Mouse (Mus musculus): ENCODE measurements at regions not wholly inside any gene's neighbourhood (a gene's known extent, or its start where the extent isn't known, plus 50 kb on each side); places are given as distances from the start of the nearest gene placed in this dataset.

DNA sequence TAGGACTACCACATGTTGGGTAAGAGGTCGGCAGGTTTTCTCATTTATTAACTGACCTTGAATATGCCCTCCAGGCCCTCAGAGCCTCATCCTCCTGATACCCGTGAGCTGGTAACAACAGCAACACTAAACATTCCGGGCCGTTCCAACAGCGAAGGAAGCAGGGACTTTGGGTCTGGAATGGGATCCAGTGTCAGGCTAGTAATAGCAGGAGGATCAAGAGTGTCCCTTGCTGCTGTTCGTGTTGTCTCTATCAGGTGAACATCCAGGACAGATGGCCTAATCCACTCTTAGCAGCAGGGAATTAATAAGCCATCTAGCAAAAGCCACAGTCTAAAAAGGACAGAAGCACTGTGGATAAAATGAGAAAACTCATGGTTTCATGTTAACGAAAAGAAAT is 106.7 kb downstream of the Cpeb2 start:
- 95% methylated on average over 7 of the region's 7 CpGs for whole genome bisulfite sequencing (ENCODE audit: missing documents)
- no peak overlapping the region for H3K27ac ChIP-seq
- no peaks in the 10 kb centered on the region for H3K79me2 ChIP-seq (ENCODE audit: inconsistent target)
- H3K4me3 ChIP-seq (ENCODE audit: inconsistent target) = no peak overlapping the region
- H3K36me3 ChIP-seq (ENCODE audit: inconsistent target) = no peaks in the 10 kb centered on the region

DNA sequence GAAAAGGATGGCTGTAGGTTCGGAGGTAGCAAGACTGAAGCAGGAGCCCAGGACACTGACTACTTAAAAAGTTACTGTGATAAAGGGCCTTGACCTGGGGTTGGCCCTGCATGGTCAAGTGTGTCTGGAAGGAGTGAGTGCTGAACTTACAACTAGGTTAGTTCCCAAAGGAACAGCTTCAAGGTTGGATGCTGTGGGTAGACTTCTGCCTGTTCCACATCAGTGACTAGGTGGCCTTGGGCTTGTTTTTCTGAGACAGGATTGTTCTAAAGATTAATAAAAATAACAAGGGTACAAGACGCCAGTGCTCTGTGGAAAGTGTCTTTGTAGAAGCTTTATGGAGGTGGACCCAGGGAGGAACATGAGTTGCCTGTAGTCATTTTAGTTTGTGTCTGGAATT is 108.5 kb downstream of the Cpeb2 start:
- WGBS (ENCODE audit: missing documents) = 100% methylated on average over 2 of the region's 2 CpGs
- H3K27ac ChIP-seq = no peak overlapping the region
- H3K36me3 ChIP-seq (ENCODE audit: inconsistent target) = no peaks in the 10 kb centered on the region
- H3K79me2 ChIP-seq (ENCODE audit: inconsistent target) = no peaks in the 10 kb centered on the region
- H3K4me3 ChIP-seq (ENCODE audit: inconsistent target) = no peak overlapping the region

DNA sequence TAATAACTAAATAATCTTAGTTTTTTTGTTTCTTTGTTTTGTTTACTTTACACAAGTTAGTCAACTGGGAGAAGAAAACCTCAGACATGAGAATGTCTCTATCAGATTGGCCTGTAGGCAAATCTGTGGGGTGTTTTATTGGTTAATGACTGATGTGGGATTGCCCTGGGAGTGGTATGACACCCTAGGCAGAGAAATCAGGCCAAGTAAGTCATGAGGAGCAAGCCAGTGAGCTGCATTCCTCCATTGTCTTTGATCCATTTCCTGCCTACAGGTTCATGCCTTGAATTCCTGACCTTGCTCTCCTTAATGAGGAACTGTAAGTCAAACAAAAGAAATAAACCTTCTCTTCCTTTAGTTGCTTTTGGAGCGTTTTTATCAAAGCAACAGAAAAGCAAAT is 111.5 kb downstream of the Cpeb2 start:
- WGBS (ENCODE audit: missing documents) = 100% methylated on average over 1 of the region's 1 CpGs

DNA sequence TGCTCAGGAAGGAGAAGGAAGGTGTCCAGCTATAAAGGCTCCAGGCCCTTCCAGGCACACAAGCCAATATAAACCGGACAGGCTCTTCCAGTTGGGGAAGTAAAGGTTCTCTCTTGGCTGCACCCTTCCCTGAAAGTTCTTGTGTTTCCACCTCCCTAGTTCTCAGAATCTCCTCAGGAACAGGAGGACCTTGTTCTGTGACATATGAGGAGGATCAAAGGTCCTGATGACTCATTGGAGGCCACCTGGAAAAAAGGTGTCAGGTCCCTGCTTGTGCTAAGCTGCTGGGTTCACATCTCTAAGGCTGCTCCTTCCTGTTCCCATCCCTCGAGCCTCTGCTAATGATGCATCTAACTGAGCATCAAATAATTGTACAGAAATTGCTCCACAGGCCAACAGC is 118.0 kb downstream of the Cpeb2 start:
- Histone ChIP-seq H3K36me3 (ENCODE audit: inconsistent target) (no peaks in the 10 kb centered on the region), H3K27ac (no peak overlapping the region), H3K4me3 (ENCODE audit: inconsistent target) (no peak overlapping the region), H3K79me2 (ENCODE audit: inconsistent target) (no peaks in the 10 kb centered on the region)
- 75% methylated on average over 2 of the region's 2 CpGs for WGBS (ENCODE audit: missing documents)

More for the DNA sequence above, 111.5 kb downstream of the Cpeb2 start:
- H3K27ac ChIP-seq = no peak overlapping the region
- H3K79me2 ChIP-seq (ENCODE audit: inconsistent target) = no peaks in the 10 kb centered on the region
- H3K4me3 ChIP-seq (ENCODE audit: inconsistent target) = no peak overlapping the region
- H3K36me3 ChIP-seq (ENCODE audit: inconsistent target) = no peaks in the 10 kb centered on the region

DNA sequence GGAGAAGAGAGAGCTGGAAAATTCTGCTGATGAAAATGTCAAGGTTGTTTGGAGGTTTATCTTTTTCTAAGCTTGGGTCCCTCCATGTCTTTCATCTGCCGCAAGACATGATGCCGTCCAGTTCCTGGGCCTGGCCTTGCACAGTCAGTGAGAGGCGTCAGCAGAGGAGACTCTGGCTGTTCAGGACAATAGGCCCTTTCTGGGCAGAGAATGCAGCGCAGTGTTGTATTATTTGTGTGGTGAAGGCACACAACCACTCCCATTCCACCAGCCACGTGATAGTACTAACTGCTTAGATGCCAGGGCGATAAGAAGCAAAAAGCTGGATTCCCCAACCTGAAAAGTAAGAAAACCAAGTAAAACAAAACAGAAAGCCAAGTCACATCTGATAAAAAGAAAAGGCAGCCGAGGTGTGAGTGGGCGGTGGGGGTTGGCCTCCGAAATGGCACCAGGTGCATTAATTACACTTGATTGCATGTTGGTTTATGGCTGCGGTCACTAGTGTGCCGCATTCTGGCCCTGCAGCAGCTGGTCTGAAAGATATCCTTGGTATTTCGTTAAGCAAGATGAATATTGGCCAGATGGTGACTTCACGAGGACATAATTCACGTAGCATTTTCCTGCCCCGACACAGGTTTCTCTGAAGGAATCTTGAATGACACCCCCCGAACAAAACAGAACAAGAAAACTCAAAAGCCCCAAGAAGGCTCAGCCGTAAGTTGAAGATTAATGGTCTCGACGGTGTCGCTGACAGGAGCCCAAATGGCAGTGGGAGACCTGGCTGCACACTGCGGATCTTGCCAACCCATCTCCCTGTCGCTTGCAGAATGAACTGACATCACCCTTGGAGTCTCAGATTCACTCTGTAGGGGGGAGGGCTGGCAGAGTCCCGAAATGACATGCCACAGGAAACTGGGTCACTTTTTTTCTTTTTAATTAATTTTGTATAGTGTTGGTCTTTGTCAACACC is 120.3 kb downstream of the Cpeb2 start:
- H3K36me3 ChIP-seq (ENCODE audit: inconsistent target) = no peaks in the 10 kb centered on the region
- no peaks in the 10 kb centered on the region for H3K79me2 ChIP-seq (ENCODE audit: inconsistent target)
- 93% methylated on average over 22 of the region's 23 CpGs for WGBS (ENCODE audit: missing documents)
- no peak overlapping the region for H3K4me3 ChIP-seq (ENCODE audit: inconsistent target)
- H3K27ac ChIP-seq = no peak overlapping the region

DNA sequence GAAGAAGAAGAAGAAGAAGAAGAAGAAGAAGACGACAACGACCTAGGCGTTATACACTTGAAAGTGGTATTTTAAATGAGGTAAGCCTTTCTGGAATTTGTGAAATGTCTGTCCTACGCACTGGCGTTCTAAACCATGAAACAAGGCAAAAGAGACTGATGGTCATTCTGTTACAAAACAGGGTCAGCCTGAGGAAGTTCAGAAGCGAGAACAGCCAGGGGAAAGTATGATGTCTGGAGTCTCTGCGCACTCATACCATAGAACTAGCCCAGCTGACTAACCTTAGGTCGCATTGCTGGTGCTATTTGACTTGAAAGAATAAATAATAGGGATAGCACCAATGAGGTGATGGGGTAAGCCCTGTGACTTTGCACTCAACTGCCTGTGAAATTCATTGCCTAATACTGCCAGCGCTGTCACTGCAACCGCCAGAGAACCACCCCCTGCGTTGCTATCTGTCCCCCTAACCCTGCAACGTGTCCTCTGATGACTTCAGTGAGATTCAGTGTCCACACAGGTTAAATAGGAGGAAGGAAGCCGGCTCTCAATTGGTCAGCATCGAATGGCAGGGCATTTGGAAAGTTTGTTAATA is 121.5 kb downstream of the Cpeb2 start:
- WGBS (ENCODE audit: missing documents) = 31% methylated on average over 14 of the region's 14 CpGs
- peak overlapping the region; percentile 34 for H3K4me3 ChIP-seq (ENCODE audit: inconsistent target)
- H3K79me2 ChIP-seq (ENCODE audit: inconsistent target) = no peaks in the 10 kb centered on the region
- H3K36me3 ChIP-seq (ENCODE audit: inconsistent target) = no peaks in the 10 kb centered on the region
- H3K27ac ChIP-seq = peak overlapping the region; percentile 45; the same call in 1 of the 2 replicates

DNA sequence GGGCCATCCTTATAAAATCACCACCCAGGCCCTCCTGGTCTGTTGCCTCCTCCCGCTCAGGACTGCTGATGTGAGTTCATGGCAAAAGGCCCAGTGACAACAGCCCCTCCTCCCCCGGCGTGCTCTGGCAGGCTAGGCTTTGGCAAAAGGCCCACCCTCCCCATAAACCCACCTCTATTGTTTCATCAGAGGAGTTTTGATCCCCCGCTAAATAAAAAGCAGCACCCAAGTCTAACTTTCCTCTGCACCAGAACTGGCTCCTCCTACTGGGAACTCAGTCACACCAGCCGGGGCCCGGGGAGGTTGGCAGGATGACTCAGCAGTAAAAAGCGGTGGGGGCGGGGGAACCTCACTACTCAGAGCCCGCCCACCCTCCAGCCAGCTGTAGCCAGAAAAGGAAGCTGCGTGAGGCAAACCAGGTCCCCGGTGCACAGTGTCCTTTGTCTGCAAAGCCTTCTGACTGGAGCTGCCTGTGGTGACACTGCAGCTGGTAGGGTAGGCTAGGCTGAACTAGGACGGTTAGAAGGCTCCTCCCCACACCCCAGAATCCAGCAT is 122.1 kb downstream of the Cpeb2 start:
- WGBS (ENCODE audit: missing documents) = 2% methylated on average over 12 of the region's 12 CpGs
- peak overlapping the region; percentile 45 for H3K27ac ChIP-seq
- peak overlapping the region; percentile 34 for H3K4me3 ChIP-seq (ENCODE audit: inconsistent target)
- H3K36me3 ChIP-seq (ENCODE audit: inconsistent target) = no peaks in the 10 kb centered on the region
- H3K79me2 ChIP-seq (ENCODE audit: inconsistent target) = no peaks in the 10 kb centered on the region

DNA sequence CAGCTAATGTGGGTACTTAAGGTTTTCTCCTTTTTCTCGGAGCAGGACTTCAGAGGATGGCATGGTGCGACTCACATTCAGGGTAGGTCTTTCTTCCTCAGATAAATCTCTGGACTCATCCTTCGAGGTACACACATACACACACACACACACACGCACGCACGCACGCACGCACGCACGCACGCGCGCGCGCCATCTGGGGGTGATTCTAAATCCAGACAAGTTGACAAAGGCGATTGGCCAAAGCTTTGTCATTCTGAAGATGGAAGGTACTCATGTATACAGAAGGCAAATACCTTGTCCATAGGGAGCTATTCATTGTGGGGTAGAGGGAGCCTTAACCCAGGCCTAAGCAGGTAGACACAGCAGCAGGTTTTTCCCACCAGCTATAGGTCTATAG is 122.9 kb downstream of the Cpeb2 start:
- no peaks in the 10 kb centered on the region for H3K36me3 ChIP-seq (ENCODE audit: inconsistent target)
- no peak overlapping the region for H3K4me3 ChIP-seq (ENCODE audit: inconsistent target)
- H3K27ac ChIP-seq = peak overlapping the region; percentile 45; the same call in 1 of the 2 replicates
- 86% methylated on average over 16 of the region's 16 CpGs for WGBS (ENCODE audit: missing documents)
- no peaks in the 10 kb centered on the region for H3K79me2 ChIP-seq (ENCODE audit: inconsistent target)

DNA sequence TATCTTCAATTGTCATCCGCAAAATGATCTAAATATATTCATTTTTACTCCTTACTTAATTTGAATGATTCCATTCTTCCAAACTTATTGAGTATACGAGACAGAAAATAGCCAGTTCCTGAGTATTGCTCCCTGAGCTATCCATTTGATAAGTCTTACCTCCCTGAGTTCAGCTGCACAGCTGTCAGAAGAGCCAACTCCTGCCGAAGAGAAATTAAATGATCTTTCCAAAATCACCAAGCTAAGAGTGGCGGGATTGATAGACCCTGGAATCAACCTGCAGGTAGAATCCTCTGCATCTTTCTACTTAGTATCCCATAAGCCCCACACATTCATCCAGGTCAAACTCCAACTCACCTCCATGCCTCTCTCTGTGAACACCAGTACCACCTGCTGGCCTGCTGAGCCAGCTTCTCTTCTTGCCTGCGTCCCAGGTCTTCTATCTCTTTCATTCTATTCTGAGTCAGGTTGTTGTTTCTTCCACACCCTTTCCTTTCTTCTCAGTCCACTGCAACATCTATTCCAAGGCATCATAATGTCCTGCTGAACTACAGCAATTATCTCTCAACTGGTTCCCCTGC is 124.2 kb downstream of the Cpeb2 start:
- 90% methylated on average over 5 of the region's 5 CpGs for WGBS (ENCODE audit: missing documents)
- Histone ChIP-seq H3K79me2 (ENCODE audit: inconsistent target) (no peaks in the 10 kb centered on the region), H3K4me3 (ENCODE audit: inconsistent target) (no peak overlapping the region), H3K27ac (no peak overlapping the region), H3K36me3 (ENCODE audit: inconsistent target) (no peaks in the 10 kb centered on the region)

DNA sequence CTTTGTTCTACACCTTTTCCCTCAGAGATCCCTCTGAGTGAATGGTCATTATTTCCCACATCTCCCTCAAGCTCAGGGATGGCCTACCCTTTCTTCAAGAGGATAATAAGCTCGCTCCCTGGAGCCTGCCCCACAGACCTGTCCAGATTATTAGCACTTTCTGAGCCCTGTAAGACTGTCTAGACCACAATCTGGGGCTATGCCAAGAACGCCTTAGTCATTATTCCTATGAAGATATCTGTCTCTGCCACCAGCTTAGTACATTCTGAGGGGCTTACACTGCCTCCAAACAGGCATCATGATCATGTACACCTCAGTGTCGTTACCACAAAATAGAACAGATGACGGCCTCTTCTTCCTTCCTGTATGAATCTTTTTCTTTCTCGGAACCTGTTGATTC is 124.9 kb downstream of the Cpeb2 start:
- 79% methylated on average over 5 of the region's 5 CpGs for WGBS (ENCODE audit: missing documents)
- Histone ChIP-seq H3K36me3 (ENCODE audit: inconsistent target) (no peaks in the 10 kb centered on the region), H3K4me3 (ENCODE audit: inconsistent target) (no peak overlapping the region), H3K79me2 (ENCODE audit: inconsistent target) (no peaks in the 10 kb centered on the region), H3K27ac (no peak overlapping the region)

DNA sequence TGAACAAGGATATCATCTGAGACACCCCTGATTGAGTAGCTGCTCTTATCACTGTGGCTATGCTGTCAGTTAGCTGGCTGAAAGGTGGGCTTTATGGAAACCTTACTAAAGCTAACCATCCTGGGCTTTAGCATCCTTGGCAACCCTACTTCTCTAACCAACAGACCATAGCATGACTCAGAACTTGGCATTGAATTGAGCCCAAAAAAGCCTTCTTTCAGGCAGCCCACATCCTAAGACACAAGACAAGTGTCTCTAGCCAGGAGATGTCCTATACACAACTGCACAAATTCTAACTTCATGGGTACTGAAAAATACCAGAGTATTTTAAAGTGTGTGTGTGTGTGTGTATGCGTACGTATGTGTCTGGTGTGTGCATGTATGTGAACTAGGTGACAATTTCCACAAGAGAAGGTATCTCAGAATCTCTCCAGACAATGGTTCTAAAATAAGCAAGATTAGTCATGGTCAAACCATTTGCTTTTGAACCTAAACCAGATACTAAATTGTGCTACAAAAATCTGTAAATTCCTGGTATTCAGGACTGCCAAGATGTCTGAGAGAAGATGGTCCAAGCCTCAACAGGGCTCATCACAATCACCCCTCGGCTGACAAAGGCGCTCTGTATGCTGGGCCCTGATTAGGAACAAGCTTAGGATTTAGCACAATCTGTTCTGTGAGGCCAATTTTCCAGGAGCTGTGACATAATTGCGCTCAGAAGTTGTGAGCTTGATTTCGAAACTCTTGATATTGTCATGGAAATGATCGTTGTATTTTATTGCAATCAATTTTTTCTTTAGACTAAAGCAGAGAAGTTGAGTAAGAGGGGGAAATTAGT is 126.2 kb downstream of the Cpeb2 start:
- Histone ChIP-seq H3K27ac (no peak overlapping the region), H3K4me3 (ENCODE audit: inconsistent target) (no peak overlapping the region), H3K79me2 (ENCODE audit: inconsistent target) (no peaks in the 10 kb centered on the region), H3K36me3 (ENCODE audit: inconsistent target) (no peaks in the 10 kb centered on the region)
- WGBS (ENCODE audit: missing documents) = 85% methylated on average over 7 of the region's 7 CpGs

DNA sequence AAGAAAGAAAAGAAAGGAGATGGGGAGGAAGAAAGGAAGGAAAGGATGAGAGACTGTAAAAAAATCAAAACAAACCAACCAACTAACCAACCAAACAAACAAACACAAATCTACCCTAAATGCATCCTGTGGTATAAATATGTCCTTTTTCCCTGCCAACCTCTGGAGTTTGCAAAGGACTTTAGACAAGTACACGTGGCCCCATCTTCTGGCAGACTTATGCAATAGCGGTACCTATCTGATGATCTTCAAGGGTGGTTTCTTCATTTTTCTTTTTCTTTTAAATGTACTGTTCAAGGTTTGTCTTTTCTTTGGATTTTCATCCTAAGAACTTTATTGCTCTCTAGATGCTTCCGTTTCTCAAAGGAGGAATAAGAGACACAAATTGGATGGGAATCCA is 127.3 kb downstream of the Cpeb2 start:
- H3K4me3 ChIP-seq (ENCODE audit: inconsistent target) = no peak overlapping the region
- H3K79me2 ChIP-seq (ENCODE audit: inconsistent target) = no peaks in the 10 kb centered on the region
- H3K27ac ChIP-seq = no peak overlapping the region
- WGBS (ENCODE audit: missing documents) = 43% methylated on average over 3 of the region's 3 CpGs
- H3K36me3 ChIP-seq (ENCODE audit: inconsistent target) = no peaks in the 10 kb centered on the region

DNA sequence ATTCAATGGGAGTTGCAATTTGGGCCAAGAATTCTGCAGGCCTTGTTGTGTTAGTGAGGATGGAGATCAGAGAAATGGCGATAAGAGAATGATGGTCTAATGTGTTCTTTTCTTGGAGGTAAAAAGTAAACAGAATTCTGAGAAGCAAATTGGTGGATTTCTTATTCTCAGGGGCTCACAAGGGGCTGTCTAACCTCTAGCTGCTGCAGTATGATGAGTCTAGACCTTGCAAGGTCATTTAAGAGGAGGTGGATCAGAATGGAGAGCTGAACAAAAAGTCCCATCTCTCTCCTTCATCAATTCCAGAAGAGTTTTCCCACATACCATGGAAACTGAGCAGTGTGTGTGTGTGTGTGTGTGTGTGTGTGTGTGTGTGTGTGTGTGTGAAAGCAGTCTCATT is 128.1 kb downstream of the Cpeb2 start:
- Histone ChIP-seq H3K36me3 (ENCODE audit: inconsistent target) (no peaks in the 10 kb centered on the region), H3K27ac (no peak overlapping the region), H3K4me3 (ENCODE audit: inconsistent target) (no peak overlapping the region), H3K79me2 (ENCODE audit: inconsistent target) (no peaks in the 10 kb centered on the region)
- 91% methylated on average over 1 of the region's 1 CpGs for WGBS (ENCODE audit: missing documents)

DNA sequence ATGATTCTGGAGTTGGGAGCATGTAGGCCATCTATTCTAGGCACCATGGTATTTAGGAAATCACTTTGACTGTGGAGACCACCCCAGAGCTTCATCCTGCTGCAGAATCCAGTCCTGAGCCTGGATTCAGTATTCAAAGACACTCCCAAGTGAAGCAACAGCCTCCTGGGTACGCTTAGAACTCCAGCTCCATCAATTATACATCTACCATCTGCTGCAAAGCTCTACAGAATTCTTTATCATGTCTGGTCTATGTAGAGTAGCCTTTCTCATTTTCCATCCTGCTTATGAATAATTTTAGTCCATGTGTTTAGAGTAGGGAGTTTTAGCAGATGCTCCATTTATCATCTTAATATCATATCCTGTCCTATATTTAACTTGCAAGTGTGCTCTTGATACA is 139.4 kb downstream of the Cpeb2 start:
- Histone ChIP-seq H3K27ac (no peak overlapping the region), H3K36me3 (ENCODE audit: inconsistent target) (no peaks in the 10 kb centered on the region), H3K79me2 (ENCODE audit: inconsistent target) (no peaks in the 10 kb centered on the region), H3K4me3 (ENCODE audit: inconsistent target) (no peak overlapping the region)
- WGBS (ENCODE audit: missing documents) = 89% methylated on average over 1 of the region's 1 CpGs

Data from macrophage (primary cell).